Mouse (Mus musculus): ENCODE measurements around the gene Fhdc1. TPM values are rescaled to one million over a fixed set of nuclear protein-coding genes. Genes with fewer than 3 reads are reported as not detected.

Gene Fhdc1
- polyA plus RNA-seq (2014; fragmentation: Illumina TruSeq; extraction: RNeasy Lipid Tissue Mini Kit (QIAGEN cat#74804); ENCODE audit: low read depth, low replicate concordance) = not detected

GRCm38 (mm10) chr3:84480006-84480897, at the start of gene Fhdc1:
Gene Fhdc1 (minus strand): TSS chr3:84480429.

Other genes with a start within 250 kb of the Fhdc1 start
- 20.7 TPM for gene Trim2, start 173.6 kb downstream of the Fhdc1 start, polyA plus RNA-seq (2014; fragmentation: Illumina TruSeq; extraction: RNeasy Lipid Tissue Mini Kit (QIAGEN cat#74804); ENCODE audit: low read depth, low replicate concordance)
- 39.4 TPM for gene Arfip1, start 102.2 kb upstream of the Fhdc1 start, polyA plus RNA-seq (2014; fragmentation: Illumina TruSeq; extraction: RNeasy Lipid Tissue Mini Kit (QIAGEN cat#74804); ENCODE audit: low read depth, low replicate concordance)
- not detected for gene Tigd4, start 113.1 kb upstream of the Fhdc1 start, polyA plus RNA-seq (2014; fragmentation: Illumina TruSeq; extraction: RNeasy Lipid Tissue Mini Kit (QIAGEN cat#74804); ENCODE audit: low read depth, low replicate concordance)
- gene Tmem154, start 185.8 kb upstream of the Fhdc1 start, polyA plus RNA-seq (2014; fragmentation: Illumina TruSeq; extraction: RNeasy Lipid Tissue Mini Kit (QIAGEN cat#74804); ENCODE audit: low read depth, low replicate concordance) = 0.56 TPM

All from liver, adult 10 weeks (tissue).